Mouse (Mus musculus): ENCODE measurements around the gene Gm45521. TPM values are rescaled to one million over a fixed set of nuclear protein-coding genes. Genes with fewer than 3 reads are reported as not detected.

Gene Gm45521
- polyA plus RNA-seq, 1 experiment from 2014 or later = 0.44 TPM

DNA sequence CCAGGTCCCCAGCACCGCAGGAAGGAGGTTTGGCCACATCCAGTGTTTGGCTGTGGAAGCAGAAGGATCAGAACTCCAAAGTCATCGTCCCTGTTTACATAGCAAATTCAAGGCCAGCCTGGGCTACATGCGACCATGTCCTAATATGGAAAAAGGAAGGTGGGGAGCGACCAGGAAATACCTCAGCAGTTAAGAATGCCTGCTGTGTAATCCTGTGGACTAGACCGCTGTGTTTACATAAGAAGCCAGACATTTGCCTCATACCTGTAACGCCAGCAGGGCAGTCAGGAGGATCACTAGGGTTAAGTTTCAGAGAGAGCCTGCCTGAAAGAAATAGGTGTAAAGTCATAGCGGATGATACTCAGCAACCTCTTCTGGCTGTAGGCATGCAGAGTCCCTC is 6.1 kb downstream of the Gm45521 start:
- Histone ChIP-seq H3K27ac (ENCODE audit: low read length) (no peak overlapping the region), H3K4me1 (replicated peaks; ENCODE audit: control insufficient read depth, insufficient read depth, low read length) (no peaks in the 10 kb centered on the region), H3K4me2 (ENCODE audit: low read length) (no peak overlapping the region), H3K9me3 (ENCODE audit: control insufficient read depth, low read length) (no peaks in the 10 kb centered on the region), H3K27me3 (replicated peaks; ENCODE audit: control insufficient read depth, insufficient read depth, low read length) (no peaks in the 10 kb centered on the region), H3K36me3 (ENCODE audit: control insufficient read depth, insufficient read depth) (no peaks in the 10 kb centered on the region), H3K9ac (replicated peaks; ENCODE audit: low read depth, low read length) (no peak overlapping the region), H3K4me3 (replicated peaks; ENCODE audit: low read length) (no peak overlapping the region)
- 72% methylated on average over 7 of the region's 7 CpGs for WGBS
- ATAC-seq = no peak

DNA sequence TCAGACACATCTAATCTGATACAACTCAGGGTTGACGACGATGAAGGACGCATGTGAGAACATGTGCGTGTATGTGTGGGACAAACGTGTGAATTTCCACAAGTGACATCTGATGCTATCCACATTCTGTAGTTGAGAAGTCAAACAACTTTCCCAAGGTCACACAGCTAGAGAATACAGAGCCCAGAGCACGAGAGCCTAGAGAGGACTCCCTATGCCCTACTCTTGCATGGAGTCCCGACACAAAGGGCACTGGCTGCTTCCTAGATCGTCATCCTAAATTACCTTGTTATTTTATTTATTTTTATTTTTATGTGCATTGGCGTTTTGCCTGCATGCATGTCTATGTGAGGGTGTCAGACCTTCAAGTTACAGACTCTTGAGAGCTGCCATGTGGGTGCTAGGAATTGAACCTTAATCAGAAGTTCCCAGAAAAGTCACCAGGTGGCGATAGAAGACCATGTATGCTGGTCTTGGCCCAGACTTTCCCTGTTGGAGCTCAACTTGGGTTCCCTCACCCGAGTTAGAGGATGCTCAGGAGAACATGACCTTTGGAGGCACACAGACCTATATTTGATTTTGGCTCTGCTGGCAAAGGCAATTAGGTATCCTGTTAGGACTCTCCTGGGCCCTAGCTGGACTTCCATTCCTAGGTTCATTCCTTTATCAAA is 7.3 kb downstream of the Gm45521 start:
- ATAC-seq = peak; percentile 73
- no peak overlapping the region for H3K4me2 ChIP-seq (ENCODE audit: low read length)
- no peaks in the 10 kb centered on the region for H3K27me3 ChIP-seq (replicated peaks; ENCODE audit: control insufficient read depth, insufficient read depth, low read length)
- WGBS = 54% methylated on average over 11 of the region's 11 CpGs
- H3K4me3 ChIP-seq (replicated peaks; ENCODE audit: low read length) = no peak overlapping the region
- H3K9me3 ChIP-seq (ENCODE audit: control insufficient read depth, low read length) = no peaks in the 10 kb centered on the region
- no peak overlapping the region for H3K27ac ChIP-seq (ENCODE audit: low read length)
- no peaks in the 10 kb centered on the region for H3K4me1 ChIP-seq (replicated peaks; ENCODE audit: control insufficient read depth, insufficient read depth, low read length)
- H3K36me3 ChIP-seq (ENCODE audit: control insufficient read depth, insufficient read depth) = no peaks in the 10 kb centered on the region
- no peak overlapping the region for H3K9ac ChIP-seq (replicated peaks; ENCODE audit: low read depth, low read length)

DNA sequence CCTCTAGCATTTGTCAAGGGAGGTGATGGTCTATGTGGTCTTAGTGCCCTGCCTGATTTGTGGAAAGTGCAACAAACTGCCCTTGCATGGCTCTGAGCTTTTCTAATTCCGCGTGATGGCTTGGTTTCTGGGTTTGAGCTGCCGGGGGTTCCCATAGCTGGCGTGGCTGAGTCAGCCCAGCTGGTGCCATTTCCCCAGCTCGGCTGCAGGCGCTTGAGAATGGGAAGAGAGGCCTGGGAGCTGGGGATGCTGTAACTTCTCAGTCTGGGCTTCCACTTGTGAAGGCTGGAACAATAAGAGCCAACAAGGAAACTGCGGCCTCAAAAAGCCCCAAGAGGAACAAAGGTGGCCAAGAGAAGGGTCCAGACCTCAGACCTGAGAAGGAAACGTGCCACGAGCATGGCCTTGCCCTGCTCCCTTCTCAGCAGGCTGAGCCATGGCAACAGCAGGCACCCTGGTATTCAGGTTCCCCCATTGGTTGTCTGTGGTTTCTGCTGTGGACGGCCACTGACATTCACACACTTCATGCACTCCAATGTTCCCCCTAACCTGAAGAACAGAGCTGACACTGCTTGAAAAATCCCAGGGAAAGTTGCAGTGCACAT is 14.9 kb downstream of the Gm45521 start:
- no peak for ATAC-seq
- Histone ChIP-seq H3K4me3 (replicated peaks; ENCODE audit: low read length) (no peak overlapping the region), H3K27me3 (replicated peaks; ENCODE audit: control insufficient read depth, insufficient read depth, low read length) (no peaks in the 10 kb centered on the region), H3K4me2 (ENCODE audit: low read length) (no peak overlapping the region), H3K27ac (ENCODE audit: low read length) (no peak overlapping the region), H3K9me3 (ENCODE audit: control insufficient read depth, low read length) (no peaks in the 10 kb centered on the region), H3K36me3 (ENCODE audit: control insufficient read depth, insufficient read depth) (no peaks in the 10 kb centered on the region), H3K9ac (replicated peaks; ENCODE audit: low read depth, low read length) (no peak overlapping the region), H3K4me1 (replicated peaks; ENCODE audit: control insufficient read depth, insufficient read depth, low read length) (no peaks in the 10 kb centered on the region)
- 69% methylated on average over 10 of the region's 10 CpGs for WGBS

DNA sequence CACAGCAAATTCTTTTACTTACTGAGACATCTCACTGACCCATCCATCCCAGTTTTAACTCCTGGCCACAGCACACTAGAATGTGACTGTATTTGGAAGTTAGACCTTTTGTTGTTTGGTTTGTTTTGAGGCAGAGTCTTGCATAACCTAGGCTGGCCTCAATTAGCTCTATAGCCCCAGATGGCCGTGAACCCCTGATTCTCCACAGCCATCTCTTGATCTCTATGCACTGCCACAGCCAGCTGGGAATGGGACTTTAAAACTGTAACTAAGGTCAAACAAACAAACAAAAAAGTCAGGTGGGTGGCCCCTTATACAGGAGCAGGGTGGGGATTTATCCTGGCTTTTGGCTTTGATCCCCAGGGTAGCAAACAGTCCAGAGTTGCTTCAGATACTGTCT is 17.6 kb downstream of the Gm45521 start:
- Histone ChIP-seq H3K4me2 (ENCODE audit: low read length) (no peak overlapping the region), H3K4me1 (replicated peaks; ENCODE audit: control insufficient read depth, insufficient read depth, low read length) (no peaks in the 10 kb centered on the region), H3K27ac (ENCODE audit: low read length) (no peak overlapping the region), H3K9me3 (ENCODE audit: control insufficient read depth, low read length) (no peaks in the 10 kb centered on the region), H3K4me3 (replicated peaks; ENCODE audit: low read length) (no peak overlapping the region), H3K27me3 (replicated peaks; ENCODE audit: control insufficient read depth, insufficient read depth, low read length) (no peaks in the 10 kb centered on the region), H3K9ac (replicated peaks; ENCODE audit: low read depth, low read length) (no peak overlapping the region), H3K36me3 (ENCODE audit: control insufficient read depth, insufficient read depth) (no peaks in the 10 kb centered on the region)
- ATAC-seq = no peak
- WGBS = 76% methylated on average over 1 of the region's 1 CpGs

DNA sequence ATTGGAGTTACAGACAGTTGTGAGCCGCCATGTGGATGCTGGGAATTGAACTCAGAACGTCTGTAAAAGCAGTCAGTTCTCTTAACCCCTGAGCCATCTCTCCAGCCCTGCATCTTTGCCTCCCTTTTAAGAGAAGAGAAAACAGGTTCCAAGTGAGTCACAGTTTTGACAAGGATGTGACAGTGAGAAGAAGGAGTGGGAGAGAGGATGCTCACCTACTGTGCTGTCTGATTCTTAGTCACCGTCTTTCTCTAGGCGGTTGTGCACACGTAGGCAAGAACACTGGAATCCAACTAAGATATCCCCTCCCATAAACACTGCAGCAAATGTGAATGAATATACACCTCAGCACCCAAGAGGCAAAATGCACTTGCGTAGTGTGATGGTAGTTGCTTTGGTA is 18.1 kb downstream of the Gm45521 start:
- Histone ChIP-seq H3K27ac (ENCODE audit: low read length) (no peak overlapping the region), H3K4me2 (ENCODE audit: low read length) (no peak overlapping the region), H3K36me3 (ENCODE audit: control insufficient read depth, insufficient read depth) (no peaks in the 10 kb centered on the region), H3K9me3 (ENCODE audit: control insufficient read depth, low read length) (no peaks in the 10 kb centered on the region), H3K4me1 (replicated peaks; ENCODE audit: control insufficient read depth, insufficient read depth, low read length) (no peaks in the 10 kb centered on the region), H3K4me3 (replicated peaks; ENCODE audit: low read length) (no peak overlapping the region), H3K9ac (replicated peaks; ENCODE audit: low read depth, low read length) (no peak overlapping the region), H3K27me3 (replicated peaks; ENCODE audit: control insufficient read depth, insufficient read depth, low read length) (no peaks in the 10 kb centered on the region)
- 84% methylated on average over 6 of the region's 6 CpGs for WGBS
- ATAC-seq = no peak

DNA sequence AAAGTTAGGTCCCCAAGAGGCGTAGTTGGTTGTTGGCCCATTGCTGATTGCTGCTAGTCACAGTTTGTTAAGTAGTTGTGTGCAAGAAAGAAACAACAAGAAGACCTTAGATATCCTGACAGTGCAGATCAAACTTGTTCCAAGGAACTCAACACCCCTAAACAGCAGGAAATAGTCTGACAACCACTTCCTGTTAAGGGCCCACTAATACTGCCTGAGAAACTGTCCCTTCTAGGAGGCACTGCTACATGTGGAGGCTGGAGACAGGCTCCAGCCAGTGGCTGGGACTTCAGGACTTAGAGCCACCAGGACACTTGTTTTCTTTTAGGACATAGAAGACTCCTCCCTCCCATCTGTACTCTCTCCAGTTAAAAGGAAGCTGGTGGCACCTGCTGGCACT is 20.4 kb downstream of the Gm45521 start:
- no peaks in the 10 kb centered on the region for H3K36me3 ChIP-seq (ENCODE audit: control insufficient read depth, insufficient read depth)
- no peak overlapping the region for H3K4me2 ChIP-seq (ENCODE audit: low read length)
- no peaks in the 10 kb centered on the region for H3K4me1 ChIP-seq (replicated peaks; ENCODE audit: control insufficient read depth, insufficient read depth, low read length)
- H3K27me3 ChIP-seq (replicated peaks; ENCODE audit: control insufficient read depth, insufficient read depth, low read length) = no peaks in the 10 kb centered on the region
- no peak overlapping the region for H3K4me3 ChIP-seq (replicated peaks; ENCODE audit: low read length)
- 95% methylated on average over 1 of the region's 1 CpGs for WGBS
- ATAC-seq = no peak
- no peaks in the 10 kb centered on the region for H3K9me3 ChIP-seq (ENCODE audit: control insufficient read depth, low read length)
- no peak overlapping the region for H3K27ac ChIP-seq (ENCODE audit: low read length)
- no peak overlapping the region for H3K9ac ChIP-seq (replicated peaks; ENCODE audit: low read depth, low read length)

DNA sequence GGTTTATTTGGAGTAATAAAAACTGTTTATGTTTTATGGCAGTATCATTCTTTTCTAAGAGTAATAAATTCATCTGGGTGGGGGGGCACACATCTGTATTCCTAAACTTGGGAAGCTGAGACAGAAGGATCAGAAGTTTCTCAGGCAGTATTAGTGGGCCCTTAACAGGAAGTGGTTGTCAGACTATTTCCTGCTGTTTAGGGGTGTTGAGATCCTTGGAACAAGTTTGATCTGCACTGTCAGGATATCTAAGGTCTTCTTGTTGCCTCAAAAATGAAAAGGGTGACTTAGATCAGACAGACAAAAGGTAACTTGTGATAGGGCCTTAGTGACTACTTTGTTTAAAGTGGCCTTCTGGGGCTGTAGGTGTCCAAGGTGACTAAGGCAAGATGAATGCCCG is 21.1 kb downstream of the Gm45521 start:
- Histone ChIP-seq H3K27ac (ENCODE audit: low read length) (no peak overlapping the region), H3K9me3 (ENCODE audit: control insufficient read depth, low read length) (no peaks in the 10 kb centered on the region), H3K4me1 (replicated peaks; ENCODE audit: control insufficient read depth, insufficient read depth, low read length) (no peaks in the 10 kb centered on the region), H3K4me2 (ENCODE audit: low read length) (no peak overlapping the region), H3K4me3 (replicated peaks; ENCODE audit: low read length) (no peak overlapping the region), H3K9ac (replicated peaks; ENCODE audit: low read depth, low read length) (no peak overlapping the region), H3K27me3 (replicated peaks; ENCODE audit: control insufficient read depth, insufficient read depth, low read length) (no peaks in the 10 kb centered on the region), H3K36me3 (ENCODE audit: control insufficient read depth, insufficient read depth) (no peaks in the 10 kb centered on the region)
- ATAC-seq = no peak
- WGBS = 87% methylated on average over 1 of the region's 1 CpGs

DNA sequence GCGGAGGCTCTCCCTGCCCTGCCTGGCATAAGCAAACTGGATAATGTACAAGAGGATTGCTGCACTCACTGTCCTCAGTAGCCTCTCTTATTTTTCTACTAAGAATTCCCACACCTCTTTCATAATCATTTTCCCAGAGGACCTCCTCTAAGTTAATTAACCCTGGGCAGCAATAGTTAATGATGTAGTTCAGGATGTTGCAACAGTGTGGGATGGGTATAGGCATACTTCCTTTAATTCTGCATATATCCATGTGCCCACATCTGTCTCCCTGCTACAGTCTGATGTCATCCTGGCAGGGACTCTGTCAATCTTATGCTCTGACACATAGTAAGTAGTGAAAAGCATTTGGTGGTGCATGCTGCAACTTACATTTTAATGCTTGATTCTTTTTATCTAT is 24.1 kb downstream of the Gm45521 start:
- Histone ChIP-seq H3K4me1 (replicated peaks; ENCODE audit: control insufficient read depth, insufficient read depth, low read length) (no peaks in the 10 kb centered on the region), H3K9me3 (ENCODE audit: control insufficient read depth, low read length) (no peaks in the 10 kb centered on the region), H3K4me2 (ENCODE audit: low read length) (no peak overlapping the region), H3K36me3 (ENCODE audit: control insufficient read depth, insufficient read depth) (no peaks in the 10 kb centered on the region), H3K9ac (replicated peaks; ENCODE audit: low read depth, low read length) (no peak overlapping the region), H3K27me3 (replicated peaks; ENCODE audit: control insufficient read depth, insufficient read depth, low read length) (no peaks in the 10 kb centered on the region), H3K27ac (ENCODE audit: low read length) (no peak overlapping the region), H3K4me3 (replicated peaks; ENCODE audit: low read length) (no peak overlapping the region)
- WGBS = 100% methylated on average over 1 of the region's 1 CpGs
- no peak for ATAC-seq

DNA sequence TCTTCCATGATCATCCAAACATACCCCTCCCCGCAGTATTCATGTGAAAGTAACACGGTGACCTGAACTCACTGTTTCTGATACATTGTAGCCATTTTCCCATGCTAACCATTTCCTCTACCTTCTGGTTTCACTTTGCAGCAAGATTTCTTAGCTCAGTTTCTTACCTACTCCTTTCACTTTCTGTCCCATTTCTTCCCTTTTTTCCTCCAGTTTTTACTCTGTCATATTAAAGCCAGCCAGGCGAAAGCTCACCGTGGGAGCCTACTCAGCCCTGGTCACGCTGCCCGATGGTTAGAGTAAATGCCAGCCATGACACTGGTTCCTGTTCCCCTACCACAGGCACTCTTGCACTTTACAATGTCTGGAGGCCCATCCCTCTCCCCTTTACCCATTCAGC is 29.8 kb downstream of the Gm45521 start:
- no peak for ATAC-seq
- Histone ChIP-seq H3K36me3 (ENCODE audit: control insufficient read depth, insufficient read depth) (no peaks in the 10 kb centered on the region), H3K27ac (ENCODE audit: low read length) (no peak overlapping the region), H3K9ac (replicated peaks; ENCODE audit: low read depth, low read length) (no peak overlapping the region), H3K4me3 (replicated peaks; ENCODE audit: low read length) (no peak overlapping the region), H3K9me3 (ENCODE audit: control insufficient read depth, low read length) (no peaks in the 10 kb centered on the region), H3K4me1 (replicated peaks; ENCODE audit: control insufficient read depth, insufficient read depth, low read length) (no peaks in the 10 kb centered on the region), H3K27me3 (replicated peaks; ENCODE audit: control insufficient read depth, insufficient read depth, low read length) (no peaks in the 10 kb centered on the region), H3K4me2 (ENCODE audit: low read length) (no peak overlapping the region)
- 98% methylated on average over 6 of the region's 6 CpGs for WGBS

DNA sequence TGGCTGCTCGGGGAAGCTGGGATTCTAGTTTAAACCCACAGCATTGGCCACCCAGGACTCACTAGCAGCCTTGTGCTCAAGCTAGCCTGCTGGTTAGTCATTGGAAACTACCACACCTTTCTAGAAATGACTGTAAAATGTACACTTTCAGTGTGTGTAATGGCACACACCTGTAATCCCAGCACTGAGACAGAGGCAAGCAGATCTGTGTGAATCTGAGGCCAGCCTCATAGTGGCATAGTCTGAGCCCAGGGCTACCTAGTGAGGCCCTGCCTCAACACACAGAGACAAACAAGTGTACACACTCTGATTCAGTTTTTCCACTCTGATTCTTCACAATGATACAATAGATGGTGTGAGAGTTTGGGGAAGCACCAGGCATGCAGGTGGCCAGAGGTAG is 32.3 kb downstream of the Gm45521 start:
- no peak overlapping the region for H3K4me3 ChIP-seq (replicated peaks; ENCODE audit: low read length)
- H3K9me3 ChIP-seq (ENCODE audit: control insufficient read depth, low read length) = no peaks in the 10 kb centered on the region
- H3K36me3 ChIP-seq (ENCODE audit: control insufficient read depth, insufficient read depth) = no peaks in the 10 kb centered on the region
- no peak overlapping the region for H3K27ac ChIP-seq (ENCODE audit: low read length)
- 59% methylated on average over 1 of the region's 1 CpGs for WGBS
- H3K4me2 ChIP-seq (ENCODE audit: low read length) = no peak overlapping the region
- no peak for ATAC-seq
- H3K27me3 ChIP-seq (replicated peaks; ENCODE audit: control insufficient read depth, insufficient read depth, low read length) = no peaks in the 10 kb centered on the region
- no peaks in the 10 kb centered on the region for H3K4me1 ChIP-seq (replicated peaks; ENCODE audit: control insufficient read depth, insufficient read depth, low read length)
- no peak overlapping the region for H3K9ac ChIP-seq (replicated peaks; ENCODE audit: low read depth, low read length)

All from forebrain, embryonic 16.5 days (tissue).